Mouse (Mus musculus) spleen, adult 2 months (tissue): ENCODE data around the gene Rassf9. TPM values are rescaled to one million over a fixed set of nuclear protein-coding genes. Genes with fewer than 3 reads are reported as not detected.

Source experiments
- DNase-seq, 2 experiments: peaks; one replicate each; pipeline versions ENCODE4 v3.0.0 to v3.0.0-alpha.2; 2012 to 2021; ENCODE audit warnings: low spot score in 2 of 2, low read depth in 1 of 2
- H3K27ac ChIP-seq: fragments of 200-500 bp; 2 replicates; pipeline ENCODE4 v1.5.1; 2012; ENCODE audit warnings: low read length, inconsistent platforms; ENCODE audit not compliant: insufficient read depth
- H3K27me3 ChIP-seq: fragments of 200-500 bp; 2 replicates; pipeline ENCODE4 v1.6.1; 2012; ENCODE audit warnings: mild to moderate bottlenecking, moderate library complexity, low read length, inconsistent platforms; ENCODE audit not compliant: control insufficient read depth, insufficient read depth
- H3K36me3 ChIP-seq: fragments of 200-500 bp; 2 replicates; pipeline ENCODE4 v1.6.1; 2012; ENCODE audit warnings: mild to moderate bottlenecking, low read length, inconsistent platforms; ENCODE audit not compliant: control insufficient read depth, insufficient read depth
- H3K4me1 ChIP-seq: fragments of 200-500 bp; 2 replicates; pipeline ENCODE4 v1.6.1; 2011; ENCODE audit warnings: inconsistent platforms; ENCODE audit not compliant: control insufficient read depth, insufficient read depth, insufficient read length
- H3K4me3 ChIP-seq: fragments of 200-500 bp; 2 replicates; pipeline ENCODE4 v1.5.1; 2011; ENCODE audit warnings: mild to moderate bottlenecking, inconsistent platforms; ENCODE audit not compliant: insufficient read depth, insufficient read length; ENCODE audit errors: extremely low read depth
- CTCF ChIP-seq: fragments of 200-500 bp; IDR thresholded peaks from 2 replicates; pipeline ENCODE4 v1.5.1; 2011; ENCODE audit warnings: mild to moderate bottlenecking, inconsistent platforms; ENCODE audit not compliant: insufficient read depth, insufficient read length, insufficient replicate concordance; ENCODE audit errors: extremely low read depth
- POLR2A ChIP-seq: fragments of 200-500 bp; IDR thresholded peaks from 2 replicates; pipeline ENCODE4 v1.6.1; 2011; ENCODE audit warnings: low read depth, low read length, inconsistent platforms
- WGBS: fragments of 180-500 bp; shearing (Covaris S2); methylation state at CpG from one replicate; pipeline ENCODE4 v1.1.7; 2018; 5-methylcytosine and 5-hydroxymethylcytosine counted together
- polyA plus RNA-seq: library from polyadenylated mRNA; depleted of rRNA; stranded (reverse); fragments of >200 nt; gene quantifications from 2 replicates; pipeline ENCODE4 v1.2.3, GENCODE M21; 2012; rRNA removed

Gene Rassf9
- polyA plus RNA-seq, result 0.01 and 0.05 TPM in 2 replicates

GRCm38 (mm10) chr10:102511807-102512461, at the start of gene Rassf9:
TSS of gene Rassf9 (plus strand) at chr10:102512222.
- Histone ChIP-seq H3K4me1 (no peaks in the 10 kb centered on the region), H3K27ac (no peak within 1 kb of the TSS), H3K27me3 (no peaks in the 10 kb centered on the region), H3K4me3 (no peak within 1 kb of the TSS), H3K36me3 (no peaks in the 10 kb centered on the region)
- TF ChIP-seq POLR2A (no peak), CTCF (no peak)
- no peak for DNase-seq
- 46% methylated on average over 5 of the region's 5 CpGs for WGBS

GRCm38 (mm10) chr10:102469412-102469811, 42.6 kb upstream of the Rassf9 start:
- no peak for DNase-seq
- H3K4me1 ChIP-seq, result no peaks in the 10 kb centered on the region
- no peaks in the 10 kb centered on the region for H3K27me3 ChIP-seq
- no peak for TF ChIP-seq POLR2A
- TF ChIP-seq CTCF, result no peak
- no peak overlapping the region for H3K4me3 ChIP-seq
- WGBS, result 81% methylated on average over 2 of the region's 2 CpGs
- H3K27ac ChIP-seq, result no peak overlapping the region
- H3K36me3 ChIP-seq, result no peaks in the 10 kb centered on the region

- DNase-seq, result no peak
- Histone ChIP-seq H3K36me3 (no peaks in the 10 kb centered on the region), H3K27ac (no peak within 1 kb of the TSS), H3K4me1 (no peaks in the 10 kb centered on the region), H3K4me3 (no peak within 1 kb of the TSS), H3K27me3 (no peaks in the 10 kb centered on the region)
- WGBS, result 10% methylated on average over 3 of the region's 3 CpGs
- no peak for TF ChIP-seq POLR2A
- no peak for TF ChIP-seq CTCF
Measured at GRCm38 (mm10) chr10:102490386-102490785, 21.6 kb upstream of the Rassf9 start, which contains the start of gene Nts. TSS of gene Nts (minus strand) at chr10:102490486.

GRCm38 (mm10) chr10:102491792-102492191, 20.2 kb upstream of the Rassf9 start:
- no peaks in the 10 kb centered on the region for H3K4me1 ChIP-seq
- no peak for TF ChIP-seq CTCF
- no peak for TF ChIP-seq POLR2A
- no peaks in the 10 kb centered on the region for H3K27me3 ChIP-seq
- no peak for DNase-seq
- 13% methylated on average over 3 of the region's 3 CpGs for WGBS
- H3K4me3 ChIP-seq, result no peak overlapping the region
- no peak overlapping the region for H3K27ac ChIP-seq
- no peaks in the 10 kb centered on the region for H3K36me3 ChIP-seq

- H3K27ac ChIP-seq, result no peak overlapping the region
- no peak for DNase-seq
- no peaks in the 10 kb centered on the region for H3K36me3 ChIP-seq
- TF ChIP-seq CTCF (no peak), POLR2A (no peak)
- H3K4me3 ChIP-seq, result no peak overlapping the region
- H3K27me3 ChIP-seq, result no peaks in the 10 kb centered on the region
- no peaks in the 10 kb centered on the region for H3K4me1 ChIP-seq
- WGBS, result 25% methylated on average over 4 of the region's 4 CpGs
Measured at GRCm38 (mm10) chr10:102498754-102499153, 13.3 kb upstream of the Rassf9 start.

GRCm38 (mm10) chr10:102507386-102507785, 4.6 kb upstream of the Rassf9 start:
- H3K4me3 ChIP-seq, result no peak overlapping the region
- DNase-seq, result no peak
- WGBS, result 42% methylated on average over 4 of the region's 4 CpGs
- no peak overlapping the region for H3K27ac ChIP-seq
- no peaks in the 10 kb centered on the region for H3K36me3 ChIP-seq
- no peaks in the 10 kb centered on the region for H3K27me3 ChIP-seq
- TF ChIP-seq CTCF, result no peak
- no peak for TF ChIP-seq POLR2A
- no peaks in the 10 kb centered on the region for H3K4me1 ChIP-seq

- Histone ChIP-seq H3K4me1 (no peaks in the 10 kb centered on the region), H3K27ac (no peak overlapping the region), H3K4me3 (no peak overlapping the region), H3K36me3 (no peaks in the 10 kb centered on the region), H3K27me3 (no peaks in the 10 kb centered on the region)
- no peak for DNase-seq
- WGBS, result 70% methylated on average over 3 of the region's 3 CpGs
- no peak for TF ChIP-seq POLR2A
- TF ChIP-seq CTCF, result no peak
Measured at GRCm38 (mm10) chr10:102511461-102511806, 588 bp upstream of the Rassf9 start.
